Mouse (Mus musculus) lung, embryonic 14.5 days (tissue): ENCODE results near the gene Rps16. TPM values are rescaled to one million over a fixed set of nuclear protein-coding genes. Genes with fewer than 3 reads are reported as not detected.

Experiments
- ATAC-seq: fragments of 200-750 bp; cut with Nextera tagmentation; 2 replicates; pipeline ENCODE4 v1.8.0; 2017; ENCODE audit warnings: mild to moderate bottlenecking, moderate TSS enrichment, moderate library complexity; ENCODE audit not compliant: insufficient read depth
- DNase-seq: peaks from one replicate; pipeline ENCODE4 v3.0.0-alpha.2; 2015
- H3K27ac ChIP-seq: fragments of 300-500 bp; sonication (generic); 2 replicates; pipeline ENCODE4 v1.5.1; 2014; ENCODE audit warnings: low read depth, mild to moderate bottlenecking, moderate library complexity
- H3K27me3 ChIP-seq: fragments of 300-500 bp; sonication (generic); 2 replicates; pipeline ENCODE4 v1.6.1; 2014; ENCODE audit warnings: low read length, control low read depth; ENCODE audit not compliant: insufficient read depth
- H3K36me3 ChIP-seq: fragments of 300-500 bp; sonication (generic); 2 replicates; pipeline ENCODE4 v1.6.1; 2014; ENCODE audit warnings: control low read depth; ENCODE audit not compliant: insufficient read depth
- H3K4me1 ChIP-seq: fragments of 300-500 bp; sonication (generic); 2 replicates; pipeline ENCODE4 v1.6.1; 2014; ENCODE audit warnings: antibody characterized with exemption, control low read depth; ENCODE audit not compliant: insufficient read depth
- H3K4me2 ChIP-seq: fragments of 300-500 bp; sonication (generic); 2 replicates; pipeline ENCODE4 v1.6.1; 2014; ENCODE audit warnings: mild to moderate bottlenecking
- H3K4me3 ChIP-seq: fragments of 300-500 bp; sonication (generic); 2 replicates; pipeline ENCODE4 v1.5.1; 2014; ENCODE audit warnings: low read depth, low read length
- H3K9ac ChIP-seq: fragments of 300-500 bp; sonication (generic); 2 replicates; pipeline ENCODE4 v1.6.1; 2014
- H3K9me3 ChIP-seq: fragments of 300-500 bp; sonication (generic); 2 replicates; pipeline ENCODE4 v1.6.1; 2016; ENCODE audit warnings: low read depth, low read length, control low read depth
- CTCF ChIP-seq: IDR thresholded peaks from 2 replicates; pipeline ENCODE4 v1.5.1; 2016; ENCODE audit warnings: antibody characterized with exemption, low read depth
- WGBS: fragments of 180-500 bp; shearing (Covaris S2); extraction: QIAGEN DNeasy Blood & Tissue Kit; methylation state at CpG from one replicate; pipeline ENCODE4 v1.1.7; 2014; 5-methylcytosine and 5-hydroxymethylcytosine counted together
- polyA plus RNA-seq: library from polyadenylated mRNA; unstranded; fragments of >200 nt; fragmentation: Nextera tagmentation; extraction: Ambion mirVana; gene quantifications from 2 replicates; pipeline ENCODE4 v1.2.1, GENCODE M21; 2014

The Rps16 gene
- polyA plus RNA-seq, 1 experiment from 2014 or later: 1,324 TPM

DNA sequence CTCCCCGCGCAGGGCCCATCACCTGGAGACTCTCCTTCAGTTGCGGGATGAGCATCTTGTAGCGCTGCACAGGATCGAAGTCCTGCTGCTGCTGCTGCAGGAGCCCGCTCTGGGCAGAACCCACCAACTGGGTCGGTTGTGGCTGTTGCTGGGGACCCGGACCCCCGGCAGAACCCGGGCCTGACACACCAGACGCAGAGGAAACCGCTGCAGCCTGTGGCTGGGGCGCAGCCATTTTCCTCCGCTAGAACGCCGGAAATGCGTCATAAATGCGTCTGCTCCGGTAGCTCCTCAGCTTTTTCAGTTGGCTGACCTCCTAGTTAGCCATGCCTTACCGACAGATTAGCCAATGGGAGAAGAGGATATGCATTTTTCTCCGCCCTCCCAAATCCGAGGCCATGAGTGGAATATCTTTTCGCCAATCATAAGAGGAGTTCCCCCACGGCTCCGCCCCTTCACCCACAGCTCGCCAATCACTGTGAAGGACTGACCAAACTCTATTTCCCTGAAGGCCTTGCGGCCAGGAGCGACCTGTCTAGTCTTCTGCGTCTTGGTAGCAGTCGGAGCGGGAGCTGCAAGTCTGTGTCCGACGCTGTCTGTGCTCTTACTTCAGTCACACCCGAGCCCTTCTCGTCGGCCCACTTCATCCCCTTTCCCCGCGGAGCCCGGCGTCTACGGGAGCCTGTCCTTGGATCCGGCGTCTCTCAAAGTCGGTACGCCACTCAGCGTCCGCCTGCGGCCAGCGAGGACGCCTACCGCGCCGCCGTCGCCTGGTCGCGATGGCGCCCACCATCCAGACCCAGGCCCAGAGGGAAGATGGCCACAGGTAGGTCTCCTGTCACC is 42.2 kb downstream of the Rps16 start, which contains the start of the genes Med29 and Paf1:
Gene Med29 (minus strand): TSS at position 280 of the 843 bp plus-strand sequence.
Gene Paf1 (plus strand): TSS at position 523 of the 843 bp plus-strand sequence.
- H3K4me2 ChIP-seq: peak within 1 kb of the TSS; percentile 91
- WGBS: under 1% methylated on average over 58 of the region's 58 CpGs
- DNase-seq (peak; percentile 99), ATAC-seq (peak; percentile 97)
- H3K27ac ChIP-seq: peak within 1 kb of the TSS; percentile 58
- no peak for TF ChIP-seq CTCF
- H3K27me3 ChIP-seq: no peaks in the 10 kb centered on the region
- H3K9ac ChIP-seq: peak within 1 kb of the TSS; percentile 82
- no peaks in the 10 kb centered on the region for H3K9me3 ChIP-seq
- H3K36me3 ChIP-seq: peaks cover 54% of the 10 kb centered on the region
- H3K4me1 ChIP-seq: peaks cover 6% of the 10 kb centered on the region; the same call in 1 of the 2 replicates
- peak within 1 kb of the TSS; percentile 73 for H3K4me3 ChIP-seq

DNA sequence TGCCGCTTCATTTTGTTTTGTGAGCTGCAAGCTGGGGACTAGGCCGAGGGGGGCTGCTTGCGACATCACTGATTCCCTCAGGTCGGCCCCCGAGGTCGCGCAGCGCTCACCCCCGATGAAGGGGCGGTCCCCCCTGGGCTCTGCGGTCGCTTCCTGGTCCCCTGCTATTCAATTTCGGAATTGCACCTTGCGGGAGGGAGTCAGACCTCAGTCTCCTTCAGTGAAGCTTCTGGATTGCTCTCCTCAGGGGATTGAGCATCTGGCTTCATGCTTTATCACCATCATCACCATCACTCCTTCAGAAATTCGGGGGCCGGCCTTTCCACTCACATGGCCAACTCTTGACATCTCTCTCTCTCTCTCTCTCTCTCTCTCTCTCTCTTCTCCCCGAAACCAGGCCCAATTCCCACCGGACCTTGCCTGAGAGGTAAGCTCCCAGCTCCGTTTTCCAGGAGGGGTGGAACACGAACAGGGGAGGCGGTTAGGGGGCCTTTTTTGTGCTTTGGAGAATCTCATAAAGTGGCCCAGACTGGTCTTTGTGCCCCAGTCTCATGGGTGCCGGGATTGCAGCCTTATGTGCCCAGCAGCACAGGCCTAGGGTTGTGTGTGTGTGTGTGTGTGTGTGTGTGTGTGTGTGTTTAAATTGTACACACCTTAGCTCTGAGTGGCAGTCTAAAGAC is 43.0 kb downstream of the Rps16 start:
- Histone ChIP-seq H3K36me3 (peaks cover 57% of the 10 kb centered on the region), H3K9ac (peak overlapping the region; percentile 67)

DNA sequence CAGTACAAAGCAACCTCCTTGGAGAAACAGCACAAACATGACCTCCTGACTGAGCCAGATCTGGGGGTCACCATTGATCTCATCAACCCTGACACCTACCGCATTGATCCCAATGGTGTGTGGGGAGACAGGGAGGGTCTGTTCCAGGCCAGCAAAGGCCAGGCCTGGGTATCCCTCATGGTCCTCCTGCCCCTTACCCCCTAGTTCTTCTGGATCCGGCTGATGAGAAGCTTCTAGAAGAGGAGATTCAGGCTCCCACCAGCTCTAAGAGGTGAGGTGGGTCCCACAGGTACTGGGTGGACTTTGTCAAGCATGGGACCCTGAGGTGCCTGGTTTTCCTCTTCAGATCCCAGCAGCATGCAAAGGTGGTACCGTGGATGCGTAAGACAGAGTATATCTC is 45.0 kb downstream of the Rps16 start:
- ATAC-seq: no peak
- 96% methylated on average over 4 of the region's 4 CpGs for WGBS
- no peaks in the 10 kb centered on the region for H3K9me3 ChIP-seq

More for the DNA sequence above, 43.0 kb downstream of the Rps16 start:
- Histone ChIP-seq H3K4me2 (peak overlapping the region; percentile 91), H3K9me3 (no peaks in the 10 kb centered on the region), H3K27me3 (no peaks in the 10 kb centered on the region), H3K4me3 (peak overlapping the region; percentile 73), H3K4me1 (peaks cover 6% of the 10 kb centered on the region; the same call in 1 of the 2 replicates), H3K27ac (peak overlapping the region; percentile 58)
- WGBS: 4% methylated on average over 22 of the region's 22 CpGs
- DNase-seq: no peak
- TF ChIP-seq CTCF: no peak
- ATAC-seq: no peak; the same call in 1 of the 2 replicates

DNA sequence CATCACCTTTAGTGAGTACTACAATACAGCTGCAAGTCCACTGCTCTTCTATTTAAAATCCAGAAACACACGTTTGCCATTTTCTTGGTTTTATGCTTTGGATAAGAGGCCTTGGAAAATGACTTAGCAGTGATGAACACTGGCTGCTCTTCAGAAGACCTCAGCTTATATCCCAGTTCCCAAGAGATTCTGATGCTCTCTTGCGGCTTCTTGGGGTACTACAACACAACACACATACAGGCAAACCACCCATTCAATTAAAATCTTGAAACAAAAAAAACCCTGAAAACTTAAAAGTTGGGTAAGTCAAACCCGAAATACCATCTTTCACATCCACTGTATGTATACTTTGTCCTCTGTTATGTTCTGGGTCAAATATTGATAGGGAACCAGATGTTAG is 47.5 kb downstream of the Rps16 start:
- no peak overlapping the region for H3K4me3 ChIP-seq
- DNase-seq (peak; percentile 73), ATAC-seq (no peak)
- H3K27me3 ChIP-seq: no peaks in the 10 kb centered on the region
- H3K9me3 ChIP-seq: no peaks in the 10 kb centered on the region
- no peak overlapping the region for H3K9ac ChIP-seq
- H3K36me3 ChIP-seq: peaks cover 77% of the 10 kb centered on the region
- no peak overlapping the region for H3K27ac ChIP-seq
- peaks cover 3% of the 10 kb centered on the region; the same call in 1 of the 2 replicates for H3K4me1 ChIP-seq
- TF ChIP-seq CTCF: peak; percentile 59
- 49% methylated on average over 3 of the region's 3 CpGs for WGBS
- H3K4me2 ChIP-seq: no peak overlapping the region

More for the DNA sequence above, 45.0 kb downstream of the Rps16 start:
- H3K4me3 ChIP-seq: no peak overlapping the region
- TF ChIP-seq CTCF: no peak
- H3K4me2 ChIP-seq: no peak overlapping the region
- H3K9ac ChIP-seq: no peak overlapping the region
- DNase-seq: no peak
- H3K27ac ChIP-seq: no peak overlapping the region
- peaks cover 56% of the 10 kb centered on the region for H3K36me3 ChIP-seq
- no peaks in the 10 kb centered on the region for H3K27me3 ChIP-seq
- H3K4me1 ChIP-seq: peaks cover 6% of the 10 kb centered on the region; the same call in 1 of the 2 replicates

DNA sequence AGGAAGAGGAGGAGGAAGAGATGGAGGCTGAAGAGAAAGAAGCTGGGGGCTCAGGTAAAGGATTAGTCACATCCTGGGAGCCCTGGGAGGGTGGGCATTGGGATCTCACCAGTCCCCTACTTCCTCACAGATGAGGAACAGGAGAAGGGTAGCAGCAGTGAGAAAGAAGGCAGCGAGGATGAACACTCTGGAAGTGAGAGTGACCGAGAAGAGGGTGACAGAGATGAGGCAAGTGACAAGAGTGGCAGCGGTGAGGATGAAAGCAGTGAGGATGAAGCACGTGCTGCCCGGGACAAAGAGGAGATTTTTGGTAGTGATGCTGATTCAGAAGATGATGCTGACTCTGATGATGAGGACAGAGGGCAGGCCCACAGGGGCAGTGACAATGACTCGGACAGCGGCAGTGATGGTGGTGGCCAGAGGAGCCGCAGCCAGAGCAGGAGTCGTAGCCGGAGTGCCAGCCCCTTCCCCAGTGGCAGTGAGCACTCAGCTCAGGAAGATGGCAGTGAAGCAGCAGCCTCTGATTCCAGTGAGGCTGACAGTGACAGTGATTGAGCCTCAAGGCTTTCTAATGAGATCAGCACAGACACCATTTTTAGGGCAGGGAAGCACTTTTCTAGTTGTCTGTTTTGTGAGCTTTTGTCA is 48.4 kb downstream of the Rps16 start:
- Histone ChIP-seq H3K36me3 (peaks cover 85% of the 10 kb centered on the region), H3K27ac (no peak overlapping the region), H3K4me1 (peaks cover under 1% of the 10 kb centered on the region; the same call in 1 of the 2 replicates), H3K4me2 (no peak overlapping the region), H3K27me3 (no peaks in the 10 kb centered on the region), H3K4me3 (no peak overlapping the region), H3K9ac (no peak overlapping the region), H3K9me3 (no peaks in the 10 kb centered on the region)
- no peak for TF ChIP-seq CTCF
- 84% methylated on average over 10 of the region's 10 CpGs for WGBS
- ATAC-seq (no peak), DNase-seq (no peak)

DNA sequence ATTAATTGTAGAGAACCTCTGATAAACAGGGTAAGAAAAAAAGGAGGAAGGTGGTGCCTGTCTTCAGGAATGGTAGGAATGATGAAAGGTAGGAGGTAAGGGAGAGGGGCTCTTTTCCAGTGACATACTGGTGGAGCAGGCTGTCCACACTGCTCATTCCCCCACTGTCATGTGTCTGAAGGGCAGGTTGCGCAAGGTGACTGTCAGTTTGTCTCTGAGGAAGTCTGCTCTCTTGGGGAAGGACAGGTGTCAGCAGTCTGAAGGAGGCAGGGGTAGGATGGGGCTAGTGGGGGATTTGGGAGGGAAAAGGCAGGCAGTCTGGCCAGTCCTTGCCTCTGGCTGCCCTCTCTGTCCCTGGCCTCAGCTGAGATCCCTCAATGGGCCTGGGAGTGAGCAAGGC is 50.6 kb downstream of the Rps16 start:
- no peak for ATAC-seq
- Histone ChIP-seq H3K27me3 (no peaks in the 10 kb centered on the region), H3K4me2 (no peak overlapping the region), H3K36me3 (peaks cover 92% of the 10 kb centered on the region), H3K4me1 (no peaks in the 10 kb centered on the region), H3K4me3 (no peak overlapping the region), H3K9me3 (no peaks in the 10 kb centered on the region), H3K27ac (no peak overlapping the region), H3K9ac (no peak overlapping the region)
- WGBS: 92% methylated on average over 1 of the region's 1 CpGs
- TF ChIP-seq CTCF: no peak
- DNase-seq: no peak

DNA sequence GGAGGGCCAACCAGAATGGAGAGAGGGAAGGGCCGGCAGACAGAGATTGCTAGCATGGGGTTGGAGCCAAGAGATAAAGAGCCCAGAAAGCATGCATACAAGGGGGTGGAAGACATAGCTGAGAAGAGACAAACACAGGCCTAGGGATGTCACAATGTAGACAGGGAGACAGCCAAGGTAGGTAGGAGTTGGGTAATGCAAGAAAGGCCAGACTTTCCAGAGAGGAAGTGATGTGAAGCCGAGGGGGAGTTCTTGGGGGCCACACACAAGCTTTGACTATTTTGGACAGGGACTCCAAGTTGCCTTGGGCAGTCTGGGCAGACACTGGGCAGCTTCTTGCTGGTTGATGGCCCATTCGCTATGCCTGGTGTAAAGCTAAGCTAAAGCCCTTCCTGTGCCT is 51.5 kb downstream of the Rps16 start:
- Histone ChIP-seq H3K27me3 (no peaks in the 10 kb centered on the region), H3K36me3 (peaks cover 93% of the 10 kb centered on the region), H3K9ac (no peak overlapping the region), H3K9me3 (no peaks in the 10 kb centered on the region), H3K4me1 (no peaks in the 10 kb centered on the region), H3K27ac (no peak overlapping the region), H3K4me3 (no peak overlapping the region), H3K4me2 (no peak overlapping the region)
- ATAC-seq (no peak), DNase-seq (no peak)
- WGBS: 67% methylated on average over 3 of the region's 3 CpGs
- no peak for TF ChIP-seq CTCF

Other genes starting within 250 kb of the Rps16 start
- gene 9530053A07Rik, start 221.2 kb upstream of the Rps16 start, polyA plus RNA-seq: not detected in 2 replicates
- 47.3 and 50.9 TPM in 2 replicates for gene Fbl, start 180.9 kb upstream of the Rps16 start, polyA plus RNA-seq
- gene Dyrk1b, start 171.2 kb upstream of the Rps16 start, polyA plus RNA-seq: 13.2 and 14.4 TPM in 2 replicates
- 9.8 and 12.9 TPM in 2 replicates for gene Eid2, start 82.8 kb upstream of the Rps16 start, polyA plus RNA-seq
- gene Eid2b, start 72.9 kb upstream of the Rps16 start, polyA plus RNA-seq: 9.0 and 10.9 TPM in 2 replicates
- 0.15 TPM in 1 of 2 replicates, not detected in the other for gene Selenov, start 59.5 kb upstream of the Rps16 start, polyA plus RNA-seq
- gene Dll3, start 48.4 kb upstream of the Rps16 start, polyA plus RNA-seq: 0.43 and 0.66 TPM in 2 replicates
- gene Timm50, start 38.6 kb upstream of the Rps16 start, polyA plus RNA-seq: 162 and 174 TPM in 2 replicates
- 73.5 and 77.5 TPM in 2 replicates for gene Supt5, start 11.9 kb upstream of the Rps16 start, polyA plus RNA-seq
- gene Plekhg2, start 21.9 kb downstream of the Rps16 start, polyA plus RNA-seq: 74.1 and 75.1 TPM in 2 replicates
- gene Zfp36, start 29.6 kb downstream of the Rps16 start, polyA plus RNA-seq: 12.9 and 13.2 TPM in 2 replicates
- gene Med29, start 42.1 kb downstream of the Rps16 start, polyA plus RNA-seq: 45.9 and 49.1 TPM in 2 replicates
- gene Paf1, start 42.3 kb downstream of the Rps16 start, polyA plus RNA-seq: 73.1 and 75.4 TPM in 2 replicates
- 30.5 and 37.0 TPM in 2 replicates for gene Gmfg, start 86.8 kb downstream of the Rps16 start, polyA plus RNA-seq
- 4.4 and 6.6 TPM in 2 replicates for gene Lrfn1, start 101.3 kb downstream of the Rps16 start, polyA plus RNA-seq
- not detected in 2 replicates for gene Ifnl2, start 159.8 kb downstream of the Rps16 start, polyA plus RNA-seq
- gene Ifnl3, start 172.2 kb downstream of the Rps16 start, polyA plus RNA-seq: not detected in 2 replicates
- gene Sycn, start 190.2 kb downstream of the Rps16 start, polyA plus RNA-seq: not detected in 2 replicates
- not detected in 2 replicates for gene Nccrp1, start 196.6 kb downstream of the Rps16 start, polyA plus RNA-seq
- 27.9 and 34.0 TPM in 2 replicates for gene Samd4b, start 247.5 kb downstream of the Rps16 start, polyA plus RNA-seq
- 46.2 and 52.5 TPM in 2 replicates for gene Pak4, start 247.5 kb downstream of the Rps16 start, polyA plus RNA-seq